Mouse (Mus musculus) kidney, embryonic 15.5 days (tissue): ENCODE data around the gene Gm42878. TPM values are rescaled to one million over a fixed set of nuclear protein-coding genes. Genes with fewer than 3 reads are reported as not detected.

ENCODE experiments used
- ATAC-seq: fragments of 200-750 bp; cut with Nextera tagmentation; replicated peaks from 2 replicates; pipeline ENCODE4 v1.8.0; 2017; ENCODE audit warnings: moderate TSS enrichment; ENCODE audit not compliant: low FRiP score
- H3K27ac ChIP-seq: fragments of 300-500 bp; sonication (generic); 2 replicates; pipeline ENCODE4 v1.5.1; 2015; ENCODE audit warnings: mild to moderate bottlenecking, inconsistent platforms
- H3K27me3 ChIP-seq: fragments of 300-500 bp; sonication (generic); 2 replicates; pipeline ENCODE4 v1.6.1; 2015; ENCODE audit warnings: inconsistent platforms
- H3K36me3 ChIP-seq: fragments of 300-500 bp; sonication (generic); 2 replicates; pipeline ENCODE4 v1.6.1; 2015; ENCODE audit warnings: inconsistent platforms
- H3K4me1 ChIP-seq: fragments of 300-500 bp; sonication (generic); 2 replicates; pipeline ENCODE4 v1.6.1; 2015; ENCODE audit warnings: inconsistent platforms
- H3K4me2 ChIP-seq: fragments of 300-500 bp; sonication (generic); 2 replicates; pipeline ENCODE4 v1.6.1; 2015; ENCODE audit warnings: moderate library complexity, mild to moderate bottlenecking, inconsistent platforms
- H3K4me3 ChIP-seq: fragments of 300-500 bp; sonication (generic); replicated peaks from 2 replicates; pipeline ENCODE4 v1.5.1; 2015; ENCODE audit warnings: mild to moderate bottlenecking, inconsistent platforms
- H3K9ac ChIP-seq: fragments of 300-500 bp; sonication (generic); 2 replicates; pipeline ENCODE4 v1.6.1; 2015; ENCODE audit warnings: mild to moderate bottlenecking, inconsistent platforms
- H3K9me3 ChIP-seq: fragments of 300-500 bp; sonication (generic); replicated peaks from 2 replicates; pipeline ENCODE4 v1.6.1; 2016; ENCODE audit warnings: inconsistent platforms
- WGBS: fragments of 180-500 bp; shearing (Covaris S2); methylation state at CpG from one replicate; pipeline ENCODE4 v1.1.7; 2015; ENCODE audit warnings: mixed read lengths; 5-methylcytosine and 5-hydroxymethylcytosine counted together
- polyA plus RNA-seq: library from polyadenylated mRNA; unstranded; fragments of >200 nt; fragmentation: Nextera tagmentation; extraction: Ambion mirVana; gene quantifications from 2 replicates; pipeline ENCODE4 v1.2.1, GENCODE M21; 2015

The Gm42878 gene
- polyA plus RNA-seq, 1 experiment from 2014 or later = not detected

DNA sequence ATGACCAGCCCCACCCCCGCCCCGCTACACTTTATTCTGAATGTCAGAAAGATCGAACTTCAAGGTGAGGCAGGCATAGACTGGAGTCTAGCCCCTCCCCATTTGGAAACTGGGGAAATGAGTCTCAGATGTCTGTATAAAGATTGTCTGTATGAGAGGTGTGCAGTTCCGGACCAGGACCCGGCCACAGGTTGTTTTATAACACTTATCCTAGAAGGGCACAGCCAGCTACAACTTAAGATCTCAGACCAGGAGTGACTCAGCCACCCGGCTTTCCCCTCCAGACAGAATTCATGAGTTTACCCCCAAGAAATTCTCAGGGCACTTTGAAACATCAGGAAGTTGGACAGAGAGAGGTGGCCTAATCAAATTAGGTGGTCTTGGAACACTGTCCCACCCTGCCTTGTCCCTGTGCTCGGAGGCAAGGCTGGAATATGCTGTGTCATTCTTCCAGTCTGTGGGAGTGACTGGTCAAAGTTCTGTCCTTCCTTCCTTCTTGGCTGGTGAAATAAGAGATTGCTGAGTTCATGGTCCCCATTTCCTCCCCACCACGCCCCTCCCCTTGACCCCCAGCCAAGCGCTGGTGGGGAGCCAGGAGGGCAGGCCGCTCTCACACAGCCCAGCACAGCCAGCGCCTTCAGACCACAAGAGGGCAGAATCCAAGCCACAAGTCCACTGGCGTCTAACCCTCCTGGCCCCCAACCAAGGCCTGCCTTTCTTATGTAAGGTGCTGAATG lies 38.7 kb upstream of the Gm42878 start:
- no peak overlapping the region for H3K4me3 ChIP-seq
- no peaks in the 10 kb centered on the region for H3K9me3 ChIP-seq
- no peaks in the 10 kb centered on the region for H3K27me3 ChIP-seq
- peaks cover 21% of the 10 kb centered on the region for H3K4me1 ChIP-seq
- peak overlapping the region; percentile 3; the same call in 1 of the 2 replicates for H3K4me2 ChIP-seq
- peaks cover 23% of the 10 kb centered on the region for H3K36me3 ChIP-seq
- H3K27ac ChIP-seq = peak overlapping the region; percentile 62
- WGBS = 47% methylated on average over 12 of the region's 12 CpGs
- peak; percentile 91 for ATAC-seq
- H3K9ac ChIP-seq = no peak overlapping the region

DNA sequence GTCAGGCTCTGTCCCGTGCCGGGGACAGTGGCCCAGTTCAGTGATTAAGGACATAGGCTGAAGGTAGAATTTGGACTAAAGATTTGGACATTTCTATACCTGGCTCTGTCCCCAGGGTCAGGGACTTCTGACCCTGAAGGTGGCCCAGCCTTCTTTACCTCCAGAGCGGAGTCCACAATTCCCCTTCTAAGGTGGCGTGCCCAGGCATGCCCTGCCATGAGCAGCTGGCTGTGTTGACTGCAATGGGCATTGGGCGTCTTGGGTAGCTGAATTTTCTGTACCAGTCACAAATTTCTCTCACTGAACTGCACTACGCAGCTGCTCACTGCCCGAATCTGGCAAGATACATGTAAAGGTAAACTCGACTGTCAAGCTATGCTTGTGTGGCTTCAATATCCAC lies 36.7 kb upstream of the Gm42878 start:
- Histone ChIP-seq H3K27me3 (no peaks in the 10 kb centered on the region), H3K4me3 (no peak overlapping the region), H3K9me3 (no peaks in the 10 kb centered on the region), H3K4me2 (no peak overlapping the region), H3K9ac (no peak overlapping the region), H3K27ac (no peak overlapping the region), H3K4me1 (peaks cover 18% of the 10 kb centered on the region), H3K36me3 (peaks cover 42% of the 10 kb centered on the region)
- WGBS = 92% methylated on average over 8 of the region's 8 CpGs
- ATAC-seq = no peak

DNA sequence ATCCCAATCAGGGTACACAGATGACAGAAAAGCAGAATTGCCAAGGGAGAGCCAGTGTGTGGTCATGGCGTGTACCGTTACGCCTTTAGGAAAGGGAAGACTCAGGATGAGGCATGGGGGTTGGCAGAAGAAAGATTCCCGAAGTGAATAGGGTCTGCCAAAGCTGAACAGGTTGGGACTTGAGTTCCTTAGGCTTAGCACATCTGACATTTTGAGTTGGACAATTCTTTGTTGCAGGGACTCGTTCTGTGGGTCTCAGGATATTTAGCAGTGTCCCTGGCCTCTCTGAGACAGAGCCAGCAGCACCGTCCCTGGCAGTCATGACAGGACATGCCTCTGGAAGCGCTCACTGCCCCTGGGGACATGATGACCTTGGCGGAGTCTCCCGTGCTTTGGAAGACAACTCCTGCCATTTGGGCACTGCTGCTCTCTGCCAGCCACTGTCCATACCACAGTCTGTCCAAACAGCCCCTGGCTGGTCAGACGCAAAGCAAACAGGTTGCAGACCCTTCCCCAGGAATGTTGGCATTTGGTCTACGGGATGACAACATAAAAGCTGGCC lies 31.7 kb upstream of the Gm42878 start:
- WGBS = 82% methylated on average over 11 of the region's 11 CpGs
- Histone ChIP-seq H3K4me2 (no peak overlapping the region), H3K27me3 (no peaks in the 10 kb centered on the region), H3K9me3 (no peaks in the 10 kb centered on the region), H3K27ac (no peak overlapping the region), H3K36me3 (peaks cover 83% of the 10 kb centered on the region), H3K9ac (no peak overlapping the region), H3K4me1 (no peaks in the 10 kb centered on the region), H3K4me3 (no peak overlapping the region)
- ATAC-seq = no peak

DNA sequence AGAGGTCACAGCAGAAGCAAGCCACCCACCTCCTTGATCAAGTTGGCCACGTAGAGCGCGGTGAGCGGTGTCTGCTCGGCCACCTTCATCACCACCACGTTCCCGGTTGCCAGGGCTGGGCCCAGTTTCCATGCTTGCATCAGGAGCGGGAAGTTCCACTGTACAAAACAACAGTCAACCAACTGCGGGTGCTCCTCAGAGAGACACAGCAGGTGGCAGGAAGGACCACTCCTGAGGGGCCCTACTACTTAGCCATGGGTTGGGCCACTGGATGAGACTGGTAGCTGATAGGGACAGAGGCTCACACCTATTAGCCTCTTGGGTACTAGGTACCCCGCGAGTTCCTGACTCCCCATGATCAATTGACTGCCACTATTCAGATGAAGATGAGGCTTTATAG lies 30.6 kb upstream of the Gm42878 start:
- Histone ChIP-seq H3K27ac (no peak overlapping the region), H3K9me3 (no peaks in the 10 kb centered on the region), H3K4me1 (no peaks in the 10 kb centered on the region), H3K4me3 (no peak overlapping the region), H3K9ac (no peak overlapping the region), H3K36me3 (peaks cover 91% of the 10 kb centered on the region), H3K4me2 (no peak overlapping the region), H3K27me3 (no peaks in the 10 kb centered on the region)
- 91% methylated on average over 11 of the region's 11 CpGs for WGBS
- ATAC-seq = no peak

DNA sequence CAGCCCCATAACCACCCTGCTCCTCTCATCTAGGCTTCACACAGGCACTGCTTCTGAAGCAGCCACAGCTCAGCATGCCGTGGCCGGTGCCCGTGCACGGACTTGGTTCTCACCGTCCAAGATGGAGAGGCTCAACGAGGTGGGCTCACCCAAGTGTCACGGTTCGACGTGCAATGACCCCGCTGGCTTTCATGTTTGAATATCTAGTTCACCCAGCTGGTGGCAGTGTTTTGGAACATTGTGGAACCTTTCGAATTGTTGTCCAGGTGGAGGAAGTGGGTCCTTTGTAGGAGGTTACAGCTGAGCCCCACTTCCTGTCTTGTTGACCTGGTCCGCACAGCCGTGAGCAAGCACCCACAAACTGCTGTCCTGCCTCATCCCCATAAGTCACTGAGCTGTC lies 28.9 kb upstream of the Gm42878 start:
- H3K27me3 ChIP-seq = no peaks in the 10 kb centered on the region
- H3K9ac ChIP-seq = no peak overlapping the region
- no peaks in the 10 kb centered on the region for H3K9me3 ChIP-seq
- H3K36me3 ChIP-seq = peaks cover 87% of the 10 kb centered on the region
- no peak overlapping the region for H3K4me3 ChIP-seq
- H3K4me2 ChIP-seq = no peak overlapping the region
- no peaks in the 10 kb centered on the region for H3K4me1 ChIP-seq
- no peak for ATAC-seq
- WGBS = 80% methylated on average over 13 of the region's 13 CpGs
- H3K27ac ChIP-seq = no peak overlapping the region

DNA sequence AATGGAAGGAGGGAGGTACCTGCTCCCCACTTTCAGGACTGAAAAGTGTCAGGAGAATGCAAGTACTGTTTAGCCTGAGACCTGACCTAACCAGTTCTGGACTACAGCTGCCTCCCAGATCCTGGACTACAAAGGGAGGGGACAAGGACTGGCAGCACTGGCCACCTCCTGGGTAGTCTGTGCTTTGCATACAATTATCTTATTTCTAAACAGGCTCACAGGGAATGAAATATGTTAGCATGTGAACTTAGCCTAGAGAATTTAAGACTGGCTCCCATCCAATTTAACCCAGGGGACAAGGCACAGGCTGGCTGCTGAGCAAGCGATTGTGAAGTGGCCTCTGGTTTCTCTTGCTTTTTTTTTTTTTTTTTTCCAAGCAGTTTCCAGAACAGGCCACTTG lies 25.5 kb upstream of the Gm42878 start:
- Histone ChIP-seq H3K4me3 (no peak overlapping the region), H3K36me3 (peaks cover 77% of the 10 kb centered on the region), H3K9me3 (no peaks in the 10 kb centered on the region), H3K4me2 (no peak overlapping the region), H3K27me3 (no peaks in the 10 kb centered on the region), H3K9ac (no peak overlapping the region), H3K27ac (no peak overlapping the region), H3K4me1 (no peaks in the 10 kb centered on the region)
- ATAC-seq = no peak
- WGBS = 50% methylated on average over 1 of the region's 1 CpGs

DNA sequence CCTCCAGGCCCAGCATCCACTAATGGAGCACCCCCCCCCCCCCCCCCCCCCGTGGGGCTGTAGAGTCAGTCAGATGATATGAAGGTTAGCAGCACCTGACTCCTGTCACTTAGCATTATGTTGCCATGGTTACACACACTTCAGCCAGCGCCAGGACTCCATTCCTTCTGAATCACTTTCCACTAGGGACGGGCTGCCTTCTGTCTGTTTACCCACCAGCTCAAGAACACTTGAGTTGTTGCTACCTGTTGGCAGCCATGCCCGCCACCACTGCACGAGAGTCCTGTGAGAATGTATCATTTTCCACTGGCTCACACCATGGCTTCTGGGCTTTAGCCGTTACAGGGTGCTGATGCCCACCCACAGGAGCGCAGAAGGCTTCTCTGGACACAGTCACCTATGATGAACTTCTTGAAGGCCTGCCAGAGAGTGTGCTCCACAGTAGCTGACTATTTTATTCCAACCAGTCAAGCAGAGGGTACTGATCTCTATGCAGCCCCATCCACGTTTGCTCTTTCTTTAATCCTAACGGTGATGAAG lies 24.7 kb upstream of the Gm42878 start:
- Histone ChIP-seq H3K27ac (no peak overlapping the region), H3K4me2 (no peak overlapping the region), H3K9me3 (no peaks in the 10 kb centered on the region), H3K9ac (no peak overlapping the region), H3K36me3 (peaks cover 70% of the 10 kb centered on the region), H3K4me3 (no peak overlapping the region), H3K4me1 (no peaks in the 10 kb centered on the region), H3K27me3 (no peaks in the 10 kb centered on the region)
- WGBS = 88% methylated on average over 9 of the region's 9 CpGs
- ATAC-seq = no peak

DNA sequence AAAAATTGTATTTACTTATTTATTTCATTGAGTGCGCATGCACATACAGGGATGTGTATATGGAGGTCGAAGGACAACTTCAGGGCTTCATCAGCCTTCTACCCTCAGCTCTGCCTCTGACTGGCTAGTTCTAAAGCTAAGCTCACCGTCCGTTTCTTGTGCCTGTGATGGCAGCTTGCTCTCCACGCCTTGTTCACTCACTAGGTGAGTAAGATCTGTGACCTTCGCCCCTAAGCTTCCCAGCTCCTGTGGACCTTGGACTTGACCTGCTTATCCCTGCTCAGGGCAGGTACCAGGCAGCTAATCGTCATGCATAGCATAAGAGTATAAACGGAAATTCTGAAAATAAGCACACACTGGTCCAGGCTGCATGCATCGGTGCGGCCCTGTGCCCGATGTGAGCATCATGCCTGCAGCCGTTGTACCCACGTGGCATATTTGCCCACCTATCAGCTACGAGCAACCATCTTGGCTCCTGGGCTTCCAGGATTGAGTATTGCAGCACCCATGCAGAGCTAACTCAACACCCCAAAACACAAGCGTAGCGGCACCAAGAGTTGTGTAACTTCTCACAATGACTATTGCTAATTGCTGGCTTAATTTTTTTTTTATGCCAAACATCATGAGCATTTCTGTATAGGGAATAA lies 20.9 kb upstream of the Gm42878 start:
- Histone ChIP-seq H3K9me3 (no peaks in the 10 kb centered on the region), H3K27ac (no peak overlapping the region), H3K9ac (no peak overlapping the region), H3K4me1 (peaks cover 7% of the 10 kb centered on the region), H3K4me3 (no peak overlapping the region), H3K36me3 (peaks cover 36% of the 10 kb centered on the region), H3K4me2 (no peak overlapping the region), H3K27me3 (no peaks in the 10 kb centered on the region)
- 91% methylated on average over 16 of the region's 16 CpGs for WGBS
- ATAC-seq = no peak

DNA sequence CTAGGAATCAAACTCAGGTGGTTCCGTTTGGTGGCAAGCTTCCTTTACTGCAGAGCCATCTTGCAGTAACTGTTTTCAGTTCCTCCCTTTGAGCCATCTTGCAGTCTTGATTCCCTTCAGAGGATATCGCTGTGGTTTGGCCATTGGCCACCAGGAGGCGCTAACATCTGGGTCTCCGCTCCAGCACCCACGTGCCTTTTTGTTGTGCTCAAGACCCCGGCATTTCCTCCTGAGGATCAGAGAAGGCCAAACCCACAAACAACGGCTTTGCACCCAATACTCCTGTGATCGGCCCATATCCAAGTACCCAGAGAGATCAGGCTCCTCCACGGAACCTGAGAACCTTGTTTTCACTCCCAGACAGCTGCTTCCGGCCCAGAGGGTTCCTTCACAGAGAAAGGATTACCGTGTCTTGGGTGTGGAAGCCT lies 19.2 kb upstream of the Gm42878 start:
- 9% methylated on average over 11 of the region's 11 CpGs for WGBS

DNA sequence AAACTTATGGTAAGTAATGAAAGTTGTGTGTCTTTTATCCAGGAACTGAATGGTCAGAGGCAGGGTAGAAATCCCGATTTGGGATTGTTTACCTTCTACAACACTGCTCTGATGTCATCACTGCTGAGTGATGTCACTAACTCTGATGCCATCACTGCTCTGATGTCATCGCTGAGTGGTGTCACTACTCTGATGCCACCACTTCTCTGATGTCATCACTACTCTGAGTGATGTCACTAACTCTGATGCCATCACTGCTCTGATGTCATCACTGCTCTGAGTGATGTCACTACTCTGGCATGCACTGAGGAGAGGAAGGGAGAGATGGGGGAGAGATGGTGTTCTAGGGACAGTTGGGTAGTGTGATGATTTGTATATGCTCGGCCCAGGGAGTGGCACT lies 17.2 kb upstream of the Gm42878 start:
- 85% methylated on average over 3 of the region's 3 CpGs for WGBS
- H3K9me3 ChIP-seq = no peaks in the 10 kb centered on the region
- no peak for ATAC-seq
- H3K4me1 ChIP-seq = peaks cover 10% of the 10 kb centered on the region
- no peak overlapping the region for H3K27ac ChIP-seq
- H3K9ac ChIP-seq = no peak overlapping the region
- no peak overlapping the region for H3K4me2 ChIP-seq
- no peak overlapping the region for H3K4me3 ChIP-seq
- H3K27me3 ChIP-seq = no peaks in the 10 kb centered on the region
- peaks cover 5% of the 10 kb centered on the region; the same call in 1 of the 2 replicates for H3K36me3 ChIP-seq

More for the DNA sequence above, 19.2 kb upstream of the Gm42878 start:
- H3K36me3 ChIP-seq = peaks cover 19% of the 10 kb centered on the region; the same call in 1 of the 2 replicates
- H3K9me3 ChIP-seq = no peaks in the 10 kb centered on the region
- H3K4me2 ChIP-seq = peak overlapping the region; percentile 56
- H3K27me3 ChIP-seq = no peaks in the 10 kb centered on the region
- ATAC-seq = 0 out of 2 replicates have a peak, but pooled peaks have one; percentile 25
- no peak overlapping the region for H3K9ac ChIP-seq
- H3K27ac ChIP-seq = no peak overlapping the region
- H3K4me1 ChIP-seq = peaks cover 7% of the 10 kb centered on the region
- peak overlapping the region; percentile 25; the same call in 1 of the 2 replicates for H3K4me3 ChIP-seq

DNA sequence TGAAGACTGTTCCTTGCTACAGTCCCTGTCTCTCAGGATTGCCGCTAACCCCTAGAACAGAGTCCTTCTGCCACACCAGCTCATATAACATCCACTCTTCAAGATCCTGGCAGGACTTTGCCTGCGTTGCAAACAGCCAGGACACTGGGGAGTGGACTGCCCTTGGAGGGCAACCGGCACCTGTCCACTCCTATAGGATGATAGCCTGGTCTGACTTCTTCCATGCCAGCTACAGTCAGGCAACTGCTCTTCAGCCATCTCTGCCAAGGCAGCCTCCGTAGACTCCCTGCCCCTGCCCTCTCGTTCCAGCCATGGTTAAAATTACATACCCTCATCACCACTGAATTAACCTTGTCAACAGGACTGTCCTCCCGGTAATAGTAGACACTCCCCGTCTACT lies 3.9 kb upstream of the Gm42878 start:
- WGBS = 42% methylated on average over 7 of the region's 7 CpGs
- no peaks in the 10 kb centered on the region for H3K27me3 ChIP-seq

DNA sequence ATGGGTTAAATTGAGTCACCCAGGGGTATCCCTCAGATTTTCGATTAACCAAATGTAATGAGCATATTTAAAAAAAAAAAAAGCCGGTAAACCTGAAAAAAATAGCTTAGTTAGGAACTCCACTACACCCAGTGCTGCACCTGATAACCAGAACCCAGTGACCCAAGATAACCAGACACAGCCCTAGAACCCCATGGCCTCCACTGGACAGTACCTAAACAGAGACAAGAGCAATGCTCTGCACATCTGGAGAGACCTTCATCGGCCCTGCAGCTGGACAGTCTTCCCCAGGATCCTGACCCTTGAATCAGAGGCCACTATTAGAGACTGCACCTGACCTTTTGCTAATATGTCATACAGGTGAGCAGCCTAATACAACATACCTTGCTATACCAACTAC lies 1.8 kb upstream of the Gm42878 start:
- 93% methylated on average over 3 of the region's 3 CpGs for WGBS
- H3K4me2 ChIP-seq = peak overlapping the region; percentile 86; the same call in 1 of the 2 replicates
- no peak overlapping the region for H3K27ac ChIP-seq

More for the DNA sequence above, 3.9 kb upstream of the Gm42878 start:
- Histone ChIP-seq H3K27ac (no peak overlapping the region), H3K9me3 (no peaks in the 10 kb centered on the region; the same call in 1 of the 2 replicates), H3K4me3 (no peak overlapping the region), H3K9ac (no peak overlapping the region), H3K36me3 (no peaks in the 10 kb centered on the region), H3K4me1 (peaks cover 13% of the 10 kb centered on the region), H3K4me2 (no peak overlapping the region)
- no peak for ATAC-seq

More for the DNA sequence above, 1.8 kb upstream of the Gm42878 start:
- no peak overlapping the region for H3K4me3 ChIP-seq
- no peak for ATAC-seq
- H3K4me1 ChIP-seq = peaks cover 29% of the 10 kb centered on the region
- H3K36me3 ChIP-seq = no peaks in the 10 kb centered on the region
- no peak overlapping the region for H3K9ac ChIP-seq
- no peaks in the 10 kb centered on the region for H3K27me3 ChIP-seq
- H3K9me3 ChIP-seq = no peaks in the 10 kb centered on the region; the same call in 1 of the 2 replicates
